Mouse (Mus musculus): ENCODE results near the gene Tmc2. TPM values are rescaled to one million over a fixed set of nuclear protein-coding genes. Genes with fewer than 3 reads are reported as not detected.

Gene Tmc2
- polyA plus RNA-seq, 1 experiment: not detected

GRCm38 (mm10) chr2:130209636-130210035, 14.6 kb downstream of the Tmc2 start:
- no peaks in the 10 kb centered on the region for H3K4me1 ChIP-seq (replicated peaks; ENCODE audit: control insufficient read depth, insufficient read depth, low read length)
- TF ChIP-seq CTCF (IDR thresholded peaks at IDR 0.05; ENCODE audit: borderline replicate concordance, control insufficient read depth, extremely low read depth, insufficient read depth, low read length, poor library complexity) (no peak), POLR2A (IDR thresholded peaks at IDR 0.05; ENCODE audit: control insufficient read depth, extremely low read depth, insufficient read depth, low read length, poor library complexity) (no peak)
- no peak overlapping the region for H3K27ac ChIP-seq (ENCODE audit: control insufficient read depth, insufficient read depth, low read length)
- WGBS: 93% methylated on average over 3 of the region's 3 CpGs
- H3K36me3 ChIP-seq (ENCODE audit: control insufficient read depth, insufficient read depth, low read length): no peaks in the 10 kb centered on the region
- H3K27me3 ChIP-seq (ENCODE audit: control insufficient read depth, insufficient read depth, low read length): no peaks in the 10 kb centered on the region
- DNase-seq: no peak
- H3K4me3 ChIP-seq (ENCODE audit: control insufficient read depth, insufficient read depth, low read length): no peak overlapping the region

GRCm38 (mm10) chr2:130211581-130211980, 16.6 kb downstream of the Tmc2 start:
- DNase-seq: no peak
- Histone ChIP-seq H3K36me3 (ENCODE audit: control insufficient read depth, insufficient read depth, low read length) (no peaks in the 10 kb centered on the region), H3K4me3 (ENCODE audit: control insufficient read depth, insufficient read depth, low read length) (no peak overlapping the region), H3K27me3 (ENCODE audit: control insufficient read depth, insufficient read depth, low read length) (no peaks in the 10 kb centered on the region), H3K27ac (ENCODE audit: control insufficient read depth, insufficient read depth, low read length) (no peak overlapping the region), H3K4me1 (replicated peaks; ENCODE audit: control insufficient read depth, insufficient read depth, low read length) (no peaks in the 10 kb centered on the region)
- 96% methylated on average over 2 of the region's 2 CpGs for WGBS
- TF ChIP-seq CTCF (IDR thresholded peaks at IDR 0.05; ENCODE audit: borderline replicate concordance, control insufficient read depth, extremely low read depth, insufficient read depth, low read length, poor library complexity): no peak
- no peak for TF ChIP-seq POLR2A (IDR thresholded peaks at IDR 0.05; ENCODE audit: control insufficient read depth, extremely low read depth, insufficient read depth, low read length, poor library complexity)

- Histone ChIP-seq H3K27ac (ENCODE audit: control insufficient read depth, insufficient read depth, low read length) (no peak overlapping the region), H3K27me3 (ENCODE audit: control insufficient read depth, insufficient read depth, low read length) (no peaks in the 10 kb centered on the region), H3K4me3 (ENCODE audit: control insufficient read depth, insufficient read depth, low read length) (no peak overlapping the region), H3K36me3 (ENCODE audit: control insufficient read depth, insufficient read depth, low read length) (no peaks in the 10 kb centered on the region), H3K4me1 (replicated peaks; ENCODE audit: control insufficient read depth, insufficient read depth, low read length) (no peaks in the 10 kb centered on the region)
- WGBS: 57% methylated on average over 9 of the region's 9 CpGs
- peak; percentile 29 for DNase-seq
- TF ChIP-seq POLR2A (IDR thresholded peaks at IDR 0.05; ENCODE audit: control insufficient read depth, extremely low read depth, insufficient read depth, low read length, poor library complexity) (no peak), CTCF (IDR thresholded peaks at IDR 0.05; ENCODE audit: borderline replicate concordance, control insufficient read depth, extremely low read depth, insufficient read depth, low read length, poor library complexity) (no peak)
Observed at GRCm38 (mm10) chr2:130246912-130247311, 51.9 kb downstream of the Tmc2 start.

- no peak overlapping the region for H3K4me3 ChIP-seq (ENCODE audit: control insufficient read depth, insufficient read depth, low read length)
- TF ChIP-seq POLR2A (IDR thresholded peaks at IDR 0.05; ENCODE audit: control insufficient read depth, extremely low read depth, insufficient read depth, low read length, poor library complexity) (no peak), CTCF (IDR thresholded peaks at IDR 0.05; ENCODE audit: borderline replicate concordance, control insufficient read depth, extremely low read depth, insufficient read depth, low read length, poor library complexity) (no peak)
- no peaks in the 10 kb centered on the region for H3K27me3 ChIP-seq (ENCODE audit: control insufficient read depth, insufficient read depth, low read length)
- H3K4me1 ChIP-seq (replicated peaks; ENCODE audit: control insufficient read depth, insufficient read depth, low read length): no peaks in the 10 kb centered on the region
- H3K36me3 ChIP-seq (ENCODE audit: control insufficient read depth, insufficient read depth, low read length): no peaks in the 10 kb centered on the region
- WGBS: 78% methylated on average over 7 of the region's 7 CpGs
- DNase-seq: no peak
- no peak overlapping the region for H3K27ac ChIP-seq (ENCODE audit: control insufficient read depth, insufficient read depth, low read length)
Observed at GRCm38 (mm10) chr2:130248226-130248625, 53.2 kb downstream of the Tmc2 start.

- 79% methylated on average over 4 of the region's 4 CpGs for WGBS
- no peaks in the 10 kb centered on the region for H3K36me3 ChIP-seq (ENCODE audit: control insufficient read depth, insufficient read depth, low read length)
- H3K4me1 ChIP-seq (replicated peaks; ENCODE audit: control insufficient read depth, insufficient read depth, low read length): no peaks in the 10 kb centered on the region
- no peak for DNase-seq
- no peak overlapping the region for H3K27ac ChIP-seq (ENCODE audit: control insufficient read depth, insufficient read depth, low read length)
- H3K4me3 ChIP-seq (ENCODE audit: control insufficient read depth, insufficient read depth, low read length): no peak overlapping the region
- TF ChIP-seq POLR2A (IDR thresholded peaks at IDR 0.05; ENCODE audit: control insufficient read depth, extremely low read depth, insufficient read depth, low read length, poor library complexity) (no peak), CTCF (IDR thresholded peaks at IDR 0.05; ENCODE audit: borderline replicate concordance, control insufficient read depth, extremely low read depth, insufficient read depth, low read length, poor library complexity) (no peak)
- no peaks in the 10 kb centered on the region for H3K27me3 ChIP-seq (ENCODE audit: control insufficient read depth, insufficient read depth, low read length)
Observed at GRCm38 (mm10) chr2:130256762-130257161, 61.8 kb downstream of the Tmc2 start.

GRCm38 (mm10) chr2:130260822-130261221, 65.8 kb downstream of the Tmc2 start:
- no peaks in the 10 kb centered on the region for H3K36me3 ChIP-seq (ENCODE audit: control insufficient read depth, insufficient read depth, low read length)
- H3K4me1 ChIP-seq (replicated peaks; ENCODE audit: control insufficient read depth, insufficient read depth, low read length): no peaks in the 10 kb centered on the region
- no peak for DNase-seq
- no peak overlapping the region for H3K27ac ChIP-seq (ENCODE audit: control insufficient read depth, insufficient read depth, low read length)
- WGBS: 74% methylated on average over 4 of the region's 4 CpGs
- TF ChIP-seq POLR2A (IDR thresholded peaks at IDR 0.05; ENCODE audit: control insufficient read depth, extremely low read depth, insufficient read depth, low read length, poor library complexity) (no peak), CTCF (IDR thresholded peaks at IDR 0.05; ENCODE audit: borderline replicate concordance, control insufficient read depth, extremely low read depth, insufficient read depth, low read length, poor library complexity) (no peak)
- no peaks in the 10 kb centered on the region for H3K27me3 ChIP-seq (ENCODE audit: control insufficient read depth, insufficient read depth, low read length)
- no peak overlapping the region for H3K4me3 ChIP-seq (ENCODE audit: control insufficient read depth, insufficient read depth, low read length)

GRCm38 (mm10) chr2:130261914-130262313, 66.9 kb downstream of the Tmc2 start:
- Histone ChIP-seq H3K4me1 (replicated peaks; ENCODE audit: control insufficient read depth, insufficient read depth, low read length) (no peaks in the 10 kb centered on the region), H3K27me3 (ENCODE audit: control insufficient read depth, insufficient read depth, low read length) (no peaks in the 10 kb centered on the region), H3K36me3 (ENCODE audit: control insufficient read depth, insufficient read depth, low read length) (no peaks in the 10 kb centered on the region), H3K27ac (ENCODE audit: control insufficient read depth, insufficient read depth, low read length) (no peak overlapping the region), H3K4me3 (ENCODE audit: control insufficient read depth, insufficient read depth, low read length) (no peak overlapping the region)
- WGBS: 97% methylated on average over 2 of the region's 2 CpGs
- TF ChIP-seq POLR2A (IDR thresholded peaks at IDR 0.05; ENCODE audit: control insufficient read depth, extremely low read depth, insufficient read depth, low read length, poor library complexity) (no peak), CTCF (IDR thresholded peaks at IDR 0.05; ENCODE audit: borderline replicate concordance, control insufficient read depth, extremely low read depth, insufficient read depth, low read length, poor library complexity) (no peak)
- no peak for DNase-seq

All from thymus, adult 2 months (tissue).